Mouse (Mus musculus): Measurements from ENCODE around the gene Ptgis. TPM values are rescaled to one million over a fixed set of nuclear protein-coding genes. Genes with fewer than 3 reads are reported as not detected.

Gene Ptgis
- total RNA-seq, 1 experiment from 2014 or later, result 17.1 TPM

DNA sequence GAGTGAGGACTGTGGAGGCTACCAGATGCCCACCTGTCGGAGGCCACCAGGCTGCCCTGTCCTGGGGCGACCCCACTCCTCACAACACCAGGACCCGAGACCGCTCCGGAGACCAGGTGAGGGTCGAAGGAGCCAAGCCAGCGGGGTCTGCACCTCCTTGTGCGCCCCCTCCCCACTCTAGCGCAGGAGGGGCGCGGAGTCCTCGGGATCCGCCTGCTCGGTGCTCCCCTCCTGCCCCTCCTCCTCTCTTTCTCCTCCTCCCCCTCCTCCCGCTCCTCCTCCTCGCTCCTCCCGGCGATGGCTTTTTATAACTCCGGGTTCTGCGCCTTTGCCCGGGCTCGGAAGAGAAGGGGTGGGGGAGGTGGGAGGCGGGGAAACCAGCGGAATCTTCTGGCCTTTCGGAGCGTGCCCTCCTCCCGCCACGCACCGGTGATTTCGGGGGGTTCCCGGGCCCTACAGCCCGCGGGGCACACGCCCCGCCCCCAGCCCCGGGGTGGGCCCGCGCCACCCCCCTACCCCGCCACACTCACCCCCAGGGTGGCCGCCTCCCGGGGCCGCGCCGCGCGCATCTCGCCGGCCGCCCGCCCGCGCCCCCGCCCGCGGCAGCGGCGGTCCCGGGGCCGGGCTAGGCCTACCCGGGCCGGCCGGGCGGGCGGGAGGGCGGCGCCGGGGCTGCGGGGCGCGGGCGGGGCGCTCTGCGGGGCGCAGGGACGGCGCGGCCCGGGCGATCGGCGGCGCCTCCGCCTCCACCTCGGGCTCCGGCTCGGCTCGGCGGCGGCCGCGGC, 50.9 kb downstream of the Ptgis start:
- DNase-seq, result peak; percentile 59

GRCm38 (mm10) chr2:167188315-167189207, 51.8 kb downstream of the Ptgis start:
- DNase-seq, result peak; percentile 95

- DNase-seq, result no peak
Measured at GRCm38 (mm10) chr2:167187119-167187518, 53.3 kb downstream of the Ptgis start.

DNA sequence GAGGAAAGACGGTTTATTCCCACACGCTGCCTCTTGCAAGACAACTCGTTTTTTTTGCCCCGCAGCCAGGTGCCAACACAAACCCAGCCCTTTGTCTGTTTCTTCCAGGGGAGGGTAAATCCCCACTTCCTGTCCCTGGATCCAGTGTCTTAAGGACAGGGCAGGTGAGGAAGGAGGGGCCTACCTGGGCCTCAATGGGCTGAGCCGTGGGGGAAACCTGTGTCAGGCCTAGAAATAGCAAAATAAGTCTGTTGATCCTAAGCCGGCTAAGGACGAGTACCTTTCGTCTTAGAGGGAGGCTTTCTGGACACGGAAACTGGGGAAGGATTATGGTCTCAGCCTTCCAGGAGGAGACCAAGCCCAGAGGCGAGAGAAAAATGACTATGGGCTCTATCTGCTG, 53.9 kb downstream of the Ptgis start:
- DNase-seq, result no peak

GRCm38 (mm10) chr2:167186003-167186402, 54.4 kb downstream of the Ptgis start:
- no peak for DNase-seq

DNA sequence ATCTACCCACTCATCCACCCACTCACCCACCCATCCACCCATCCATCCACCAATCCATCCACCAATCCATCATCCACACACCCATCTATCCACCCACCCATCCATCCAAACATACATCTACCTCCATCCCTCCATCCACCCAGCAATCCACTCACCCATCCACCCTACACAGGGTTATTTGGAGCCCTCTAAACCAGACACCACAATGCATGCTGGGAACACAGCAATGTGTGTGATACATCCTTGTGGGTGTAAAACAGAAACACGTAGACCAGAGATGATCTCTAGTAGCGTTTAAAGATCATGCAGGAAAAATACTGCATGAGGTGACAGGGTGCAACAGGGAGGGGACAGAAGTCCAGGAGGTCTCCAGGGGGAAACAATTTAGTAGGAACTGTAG, 55.0 kb downstream of the Ptgis start:
- no peak for DNase-seq

GRCm38 (mm10) chr2:167181662-167182389, 58.6 kb downstream of the Ptgis start:
- no peak for DNase-seq

GRCm38 (mm10) chr2:167181096-167181495, 59.3 kb downstream of the Ptgis start:
- DNase-seq, result no peak

DNA sequence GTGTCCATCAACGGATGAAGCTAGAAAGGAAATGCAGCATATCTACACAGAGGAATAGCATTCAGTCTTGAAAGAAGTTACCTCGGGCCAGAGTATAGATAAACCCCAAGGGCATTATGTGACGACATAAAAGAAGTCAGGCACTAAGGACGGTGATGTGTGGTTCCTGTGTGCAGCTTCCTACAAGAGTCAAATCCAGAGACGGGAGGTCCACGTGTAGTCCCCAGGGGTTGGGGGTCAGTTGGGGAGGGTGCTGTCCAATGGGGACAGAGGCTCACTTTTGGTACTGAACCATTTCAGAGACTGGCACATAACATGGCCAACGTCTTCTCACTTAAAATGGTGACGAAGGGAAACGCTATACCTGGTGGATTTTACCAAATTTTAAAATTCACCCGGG, 61.1 kb downstream of the Ptgis start:
- no peak for DNase-seq

- no peak for DNase-seq
Measured at GRCm38 (mm10) chr2:167177231-167177641, 63.2 kb downstream of the Ptgis start.

DNA sequence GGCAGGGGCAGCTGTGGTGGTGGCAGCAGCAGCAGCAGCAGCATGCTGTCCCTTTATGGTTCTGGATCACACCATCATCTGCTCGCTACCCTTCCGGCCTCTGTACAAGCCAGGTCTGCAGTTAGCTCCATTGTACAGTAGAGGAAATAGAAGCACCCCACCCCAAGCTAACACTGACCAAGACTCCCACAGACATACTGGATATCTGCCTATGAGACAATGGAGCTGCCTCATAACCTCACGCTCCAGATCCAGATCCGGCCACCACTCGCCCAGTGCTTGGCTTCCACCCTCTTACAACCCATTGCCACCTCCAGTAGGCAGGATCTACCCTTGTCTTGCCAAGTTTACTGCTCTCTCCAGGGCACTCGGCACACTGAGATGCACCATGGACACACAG, 65.1 kb downstream of the Ptgis start:
- no peak for DNase-seq

DNA sequence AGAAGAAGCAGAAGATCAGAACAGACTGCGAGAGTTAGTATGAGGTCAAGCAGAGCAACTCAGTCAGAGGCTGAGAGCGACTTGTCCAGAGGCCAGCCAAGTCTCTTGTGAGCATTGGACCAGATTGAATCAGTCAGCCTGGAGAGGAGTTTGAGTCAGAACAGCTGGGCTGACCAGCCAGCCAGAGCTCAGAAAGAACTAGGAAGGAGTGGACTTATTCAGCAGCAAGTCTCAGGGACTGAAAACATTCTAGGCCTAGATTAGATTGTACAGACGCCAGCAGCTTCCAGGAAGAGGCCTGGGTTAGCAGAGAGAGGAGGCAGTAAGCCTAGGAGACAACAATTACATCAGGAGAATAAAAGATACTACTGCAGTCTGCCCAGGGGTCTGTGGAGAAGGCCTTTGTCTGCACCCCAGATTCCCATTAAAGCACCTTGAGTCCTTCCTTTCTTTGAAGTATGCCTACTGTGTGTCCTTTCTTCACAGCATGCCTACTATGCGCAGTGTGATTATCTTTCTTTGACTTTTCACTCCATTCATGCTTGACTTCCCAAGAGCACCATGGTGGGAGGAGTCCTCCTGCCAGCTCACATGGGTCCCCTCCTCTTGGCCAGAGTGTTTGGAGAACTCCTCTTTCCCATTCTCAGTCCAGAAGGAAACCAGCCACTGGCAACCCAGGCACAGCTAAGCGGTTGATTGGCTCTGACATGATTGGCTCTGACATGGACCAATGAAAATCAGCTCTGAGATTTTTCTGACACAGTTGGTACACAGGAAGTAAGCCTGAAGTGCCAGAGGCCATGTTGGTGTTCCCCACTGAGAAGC, 67.1 kb downstream of the Ptgis start:
- DNase-seq, result no peak

- DNase-seq, result peak; percentile 53
Measured at GRCm38 (mm10) chr2:167167515-167168212, 72.7 kb downstream of the Ptgis start.

- DNase-seq, result no peak
Measured at GRCm38 (mm10) chr2:167163600-167163999, 76.8 kb downstream of the Ptgis start.

GRCm38 (mm10) chr2:167163134-167163533, 77.3 kb downstream of the Ptgis start:
- DNase-seq, result no peak

DNA sequence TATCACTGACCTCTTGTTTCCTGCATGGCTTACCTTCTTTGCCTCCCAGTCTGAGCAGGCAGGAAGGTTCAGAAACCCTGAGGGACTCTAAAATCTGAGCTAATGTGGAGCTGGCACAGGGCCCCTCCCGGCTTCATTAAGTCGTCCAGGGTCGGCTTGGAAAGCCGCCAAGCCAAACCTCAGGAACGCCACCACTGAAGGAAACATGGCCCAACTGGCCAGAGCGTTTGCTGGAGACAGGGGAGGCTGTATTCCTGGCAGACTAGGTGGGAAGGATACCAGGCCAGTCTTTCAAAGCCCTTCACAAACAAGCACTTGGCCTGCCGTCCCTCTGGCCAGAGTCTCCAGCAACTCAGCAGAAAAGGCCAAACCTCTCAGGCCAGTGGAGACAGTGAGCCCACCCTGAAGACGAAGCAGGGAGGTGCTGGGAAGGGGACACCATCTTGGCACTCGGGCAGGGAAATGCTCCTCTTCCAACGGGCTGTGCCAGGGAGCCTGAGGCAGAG, 77.8 kb downstream of the Ptgis start:
- peak; percentile 66 for DNase-seq

DNA sequence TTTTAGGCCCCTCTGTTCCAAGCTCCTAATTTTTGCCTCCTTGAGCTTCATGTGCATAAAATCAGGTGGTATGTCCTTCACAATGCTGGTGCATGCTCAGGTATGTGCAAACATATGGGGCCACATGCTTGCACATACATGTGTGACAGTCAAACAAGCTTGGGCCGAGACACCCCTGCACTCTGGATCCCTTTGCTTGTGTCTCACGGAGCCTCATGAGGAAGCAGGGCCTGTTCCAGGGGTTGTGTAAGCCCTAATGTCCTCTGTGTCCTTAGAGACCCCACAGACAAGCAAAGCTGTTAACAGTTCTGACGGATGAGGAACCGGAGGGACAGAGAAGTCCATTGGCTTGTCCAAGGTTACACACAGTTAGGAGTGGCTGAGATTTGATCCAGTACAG, 80.7 kb downstream of the Ptgis start:
- DNase-seq, result no peak

GRCm38 (mm10) chr2:167158780-167159179, 81.6 kb downstream of the Ptgis start:
- DNase-seq, result no peak

- no peak for DNase-seq
Measured at GRCm38 (mm10) chr2:167156118-167156715, 84.2 kb downstream of the Ptgis start.

GRCm38 (mm10) chr2:167155541-167155973, 84.8 kb downstream of the Ptgis start:
- DNase-seq, result no peak

All from adrenal gland, postnatal 14 days (tissue).